Mouse (Mus musculus) stomach, postnatal 0 days (tissue): Measurements from ENCODE around the gene Lrrc2.

Source experiments
- CTCF ChIP-seq: IDR thresholded peaks from 2 replicates; pipeline ENCODE4 v1.5.1; 2016; ENCODE audit warnings: antibody characterized with exemption, low read depth, mild to moderate bottlenecking, moderate library complexity
- EP300 ChIP-seq: optimal IDR thresholded peaks from 2 replicates; pipeline ENCODE3; 2016; ENCODE audit warnings: antibody characterized with exemption

DNA sequence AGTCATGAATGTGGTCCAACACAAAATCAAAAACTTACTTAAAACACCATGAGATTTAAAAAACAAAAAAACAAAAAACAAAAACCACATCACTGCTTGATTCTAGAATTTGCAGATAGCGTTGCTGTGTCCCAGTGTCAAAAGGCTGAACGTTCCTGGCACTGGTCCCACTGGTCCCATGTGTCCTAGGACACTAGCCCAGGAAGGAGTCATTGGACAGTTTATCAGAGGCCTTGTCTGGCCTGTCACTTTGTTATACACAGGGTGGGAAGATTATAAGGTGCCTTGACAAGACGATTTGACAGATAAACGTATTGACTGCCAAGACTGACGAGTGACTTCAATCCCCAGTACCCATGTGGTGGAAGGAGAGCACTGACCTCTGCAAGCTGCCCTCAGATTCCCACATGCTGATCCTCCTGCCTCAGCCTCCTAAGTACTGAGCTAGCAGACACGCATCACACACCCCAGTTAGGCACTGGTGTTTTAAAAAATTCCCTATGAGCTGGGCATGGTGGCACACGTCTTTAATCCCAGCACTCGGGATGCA lies 12.3 kb downstream of the Lrrc2 start:
- TF ChIP-seq CTCF (no peak), EP300 (no peak)
